26 mouse cellular contexts compared by ENCODE assay signal in the genomic region with DNA sequence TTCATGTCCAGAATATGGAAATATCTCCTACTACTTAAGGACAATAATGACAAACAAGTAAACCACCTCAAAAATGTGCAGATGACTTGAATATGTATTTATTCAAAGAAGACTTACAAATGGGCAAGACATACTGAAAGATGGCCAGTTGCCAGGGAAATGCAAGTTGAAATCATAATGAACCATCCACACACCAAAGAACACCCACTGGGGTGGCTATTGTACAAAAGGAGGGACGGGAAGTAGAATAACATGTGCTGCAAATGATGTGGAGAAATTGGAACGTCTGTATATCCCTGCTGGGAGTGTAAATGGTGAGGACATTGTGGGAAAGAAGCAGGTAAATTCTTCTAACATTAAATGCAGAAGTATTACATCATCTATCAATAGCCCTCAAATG. TPM values are rescaled to one million over a fixed set of nuclear protein-coding genes. Genes with fewer than 3 reads are reported as not detected.
A peak's percentile ranks its signal among the peaks of the same experiment; 100 is the strongest.
DNase-seq lines count a peak whose midpoint lies in the region; ATAC-seq and TF ChIP-seq lines count a peak whose summit lies in the region.
"Had no signal": no experiment of that assay in that cellular context is flagged by ENCODE, and none has a peak within 500 bp of the region (broad histone marks: within the 10 kb centered on the region; RNA-seq: fewer than 3 reads in every experiment).

No protein-coding gene starts in this region.

- no peaks in the 10 kb centered on the region for H3K4me1 ChIP-seq in hindbrain, postnatal 0 days (ENCODE audit: insufficient read depth, low read length)
- no peaks in the 10 kb centered on the region for H3K4me1 ChIP-seq in hindbrain, embryonic 10.5 days (replicated peaks)
- 0 out of 2 replicates have a peak, but pooled peaks cover 6% of the 10 kb centered on the region for H3K4me1 ChIP-seq in midbrain, embryonic 14.5 days (ENCODE audit: control insufficient read depth, insufficient read depth, low read length)
- H3K4me1 ChIP-seq in midbrain, embryonic 15.5 days = no peaks in the 10 kb centered on the region
- H3K4me1 ChIP-seq: embryonic facial prominence, embryonic 10.5 days; embryonic facial prominence, embryonic 12.5 days had no signal

- no peak overlapping the region for H3K9ac ChIP-seq in hindbrain, postnatal 0 days (replicated peaks; ENCODE audit: low read length)
- H3K9ac ChIP-seq in midbrain, embryonic 14.5 days (replicated peaks; ENCODE audit: low read length) = no peak overlapping the region
- no peak overlapping the region for H3K9ac ChIP-seq in midbrain, embryonic 15.5 days
- H3K9ac ChIP-seq: embryonic facial prominence, embryonic 12.5 days; forebrain, embryonic 13.5 days; forebrain, postnatal 0 days had no signal

- TF ChIP-seq POLR2A in brain, embryonic 14.5 days (IDR thresholded peaks at IDR 0.05; ENCODE audit: borderline replicate concordance, extremely low read depth, insufficient read depth, insufficient read length, poor library complexity, severe bottlenecking) = no peak

- no peaks in the 10 kb centered on the region for H3K27me3 ChIP-seq in hindbrain, postnatal 0 days (ENCODE audit: insufficient read depth, low read length)
- no peaks in the 10 kb centered on the region for H3K27me3 ChIP-seq in hindbrain, embryonic 10.5 days (ENCODE audit: insufficient read depth, poor library complexity, severe bottlenecking)
- H3K27me3 ChIP-seq in midbrain, embryonic 14.5 days (ENCODE audit: control insufficient read depth, insufficient read depth, low read length) = no peaks in the 10 kb centered on the region
- H3K27me3 ChIP-seq in midbrain, embryonic 15.5 days (replicated peaks) = no peaks in the 10 kb centered on the region
- H3K27me3 ChIP-seq: embryonic facial prominence, embryonic 12.5 days; forebrain, embryonic 13.5 days had no signal

- H3K27ac ChIP-seq in hindbrain, postnatal 0 days = no peak overlapping the region
- H3K27ac ChIP-seq in hindbrain, embryonic 10.5 days = no peak overlapping the region
- no peak overlapping the region for H3K27ac ChIP-seq in midbrain, embryonic 14.5 days (replicated peaks; ENCODE audit: low read depth, low read length)
- no peak overlapping the region for H3K27ac ChIP-seq in midbrain, embryonic 15.5 days
- H3K27ac ChIP-seq: embryonic facial prominence, embryonic 10.5 days; embryonic facial prominence, embryonic 12.5 days; forebrain, embryonic 13.5 days had no signal

- no peak overlapping the region for H3K4me2 ChIP-seq in hindbrain, postnatal 0 days (ENCODE audit: low read depth, low read length)
- H3K4me2 ChIP-seq in midbrain, embryonic 14.5 days (ENCODE audit: low read length) = no peak overlapping the region
- H3K4me2 ChIP-seq in midbrain, embryonic 15.5 days = no peak overlapping the region
- H3K4me2 ChIP-seq: embryonic facial prominence, embryonic 12.5 days; forebrain, embryonic 13.5 days had no signal

- H3K36me3 ChIP-seq in hindbrain, postnatal 0 days (ENCODE audit: insufficient read depth, low read length) = no peaks in the 10 kb centered on the region
- H3K36me3 ChIP-seq in hindbrain, embryonic 10.5 days = no peaks in the 10 kb centered on the region
- no peaks in the 10 kb centered on the region for H3K36me3 ChIP-seq in midbrain, embryonic 14.5 days (ENCODE audit: control insufficient read depth, insufficient read depth, low read length)
- no peaks in the 10 kb centered on the region for H3K36me3 ChIP-seq in midbrain, embryonic 15.5 days (replicated peaks)
- H3K36me3 ChIP-seq: embryonic facial prominence, embryonic 10.5 days; embryonic facial prominence, embryonic 12.5 days had no signal

- H3K9me3 ChIP-seq in hindbrain, postnatal 0 days (ENCODE audit: low read length) = no peaks in the 10 kb centered on the region
- H3K9me3 ChIP-seq in hindbrain, embryonic 10.5 days = no peaks in the 10 kb centered on the region
- no peaks in the 10 kb centered on the region for H3K9me3 ChIP-seq in midbrain, embryonic 14.5 days (ENCODE audit: control insufficient read depth, low read length)
- H3K9me3 ChIP-seq in midbrain, embryonic 15.5 days = no peaks in the 10 kb centered on the region
- H3K9me3 ChIP-seq: embryonic facial prominence, embryonic 10.5 days; embryonic facial prominence, embryonic 12.5 days had no signal

- H3K4me3 ChIP-seq in hindbrain, postnatal 0 days (ENCODE audit: low read length) = no peak overlapping the region
- H3K4me3 ChIP-seq in hindbrain, embryonic 10.5 days = no peak overlapping the region
- H3K4me3 ChIP-seq in midbrain, embryonic 14.5 days (replicated peaks; ENCODE audit: low read depth, low read length) = no peak overlapping the region
- H3K4me3 ChIP-seq in midbrain, embryonic 15.5 days = no peak overlapping the region
- H3K4me3 ChIP-seq: embryonic facial prominence, embryonic 10.5 days; embryonic facial prominence, embryonic 12.5 days; forebrain, embryonic 13.5 days had no signal

- peak; percentile 18 for DNase-seq in hindbrain, postnatal 0 days (ENCODE audit: low spot score)
- DNase-seq in hindbrain, embryonic 10.5 days (ENCODE audit: low spot score) = no peak
- DNase-seq in midbrain, embryonic 14.5 days = peak; percentile 50
- peak; percentile 21 for DNase-seq in retina, postnatal 1 day
- DNase-seq in retina, embryonic 14.5 days (ENCODE audit: low spot score) = no peak
- DNase-seq in brain, embryonic 14.5 days (ENCODE audit: low read depth) = peak; percentile 77
- DNase-seq in adrenal gland, adult 8-10 months = no peak
- DNase-seq: adrenal gland, adult 2 months; adrenal gland, postnatal 14 days; adrenal gland, postnatal 36 days; cerebellum, adult 11-12 months; cerebellum, adult 2 months; cerebellum, adult 9-10 months; cerebellum, postnatal 10 days; cerebellum, postnatal 25 days; forebrain, postnatal 0 days had no signal

- no peak for TF ChIP-seq CTCF in hindbrain, postnatal 0 days (IDR thresholded peaks at IDR 0.05; ENCODE audit: low read depth)
- TF ChIP-seq CTCF in brain, embryonic 14.5 days (IDR thresholded peaks at IDR 0.05; ENCODE audit: borderline replicate concordance, extremely low read depth, insufficient read depth, insufficient read length) = no peak

- 17% methylated on average over 2 of the region's 2 CpGs for WGBS in hindbrain, postnatal 0 days
- WGBS in hindbrain, embryonic 10.5 days = 51% methylated on average over 2 of the region's 2 CpGs
- WGBS in midbrain, embryonic 14.5 days = 29% methylated on average over 2 of the region's 2 CpGs
- WGBS in midbrain, embryonic 15.5 days = 28% methylated on average over 2 of the region's 2 CpGs

- ATAC-seq in hindbrain, postnatal 0 days = no peak
- ATAC-seq in midbrain, embryonic 14.5 days (ENCODE audit: low FRiP score, low TSS enrichment) = no peak
- no peak; the same call in 1 of the 2 replicates for ATAC-seq in midbrain, embryonic 15.5 days (replicated peaks)
- ATAC-seq: forebrain, embryonic 13.5 days; forebrain, postnatal 0 days had no signal

RNA-seq across cellular contexts. Expression of gene Gm11099, which starts 46.3 kb away (rescaled TPM):
- not detected in 2 replicates for total RNA-seq in hindbrain, postnatal 0 days (2014; rRNA removed)
- not detected in 2 replicates for polyA plus RNA-seq in hindbrain, postnatal 0 days (2015; fragmentation: Nextera tagmentation; extraction: Ambion mirVana)
- polyA plus RNA-seq in hindbrain, embryonic 10.5 days (2016; fragmentation: Nextera tagmentation; extraction: Ambion mirVana) = not detected in 2 replicates
- polyA plus RNA-seq in midbrain, embryonic 14.5 days (2014; fragmentation: Nextera tagmentation; extraction: Ambion mirVana) = not detected in 2 replicates
- polyA plus RNA-seq in midbrain, embryonic 15.5 days (2015; fragmentation: Nextera tagmentation; extraction: Ambion mirVana) = not detected in 2 replicates
- polyA plus RNA-seq in brain, embryonic 14.5 days (2012; rRNA removed) = not detected in 2 replicates
- total RNA-seq in adrenal gland, adult 8-10 months (2022) = not detected
- total RNA-seq: adrenal gland, adult 2 months; adrenal gland, postnatal 14 days; adrenal gland, postnatal 36 days; ES-E14; forebrain, postnatal 0 days; MEL had no signal
- polyA plus RNA-seq: adrenal gland, adult 2 months; C2C12; cerebellum, adult 2 months; cortical plate, adult 2 months; embryonic facial prominence, embryonic 10.5 days; embryonic facial prominence, embryonic 12.5 days; embryonic facial prominence, embryonic 14.5 days; forebrain, embryonic 11.5 days; forebrain, embryonic 13.5 days; forebrain, postnatal 0 days had no signal

Comparison
In these comparisons a context has a peak if more than half of its experiments do, and no peak if none do; other contexts are left out.
1. DNase-seq: peak in hindbrain, postnatal 0 days (single experiment), midbrain, embryonic 14.5 days (single experiment), retina, postnatal 1 day (single experiment) and brain, embryonic 14.5 days (single experiment); none in hindbrain, embryonic 10.5 days (single experiment), retina, embryonic 14.5 days (single experiment) and adrenal gland, adult 8-10 months (single experiment).